Mouse (Mus musculus): Measurements from ENCODE around the gene Atp6v0b.
A peak's percentile ranks its signal among the peaks of the same experiment; 100 is the strongest.

The Atp6v0b gene

GRCm38 (mm10) chr4:117837271-117837670 lies 49.9 kb downstream of the Atp6v0b start:
- no peak for DNase-seq (ENCODE audit: low read depth, low spot score)

- peak; percentile 84 for DNase-seq (ENCODE audit: low read depth, low spot score)
Observed at GRCm38 (mm10) chr4:117836204-117836767, 50.8 kb downstream of the Atp6v0b start.

DNA sequence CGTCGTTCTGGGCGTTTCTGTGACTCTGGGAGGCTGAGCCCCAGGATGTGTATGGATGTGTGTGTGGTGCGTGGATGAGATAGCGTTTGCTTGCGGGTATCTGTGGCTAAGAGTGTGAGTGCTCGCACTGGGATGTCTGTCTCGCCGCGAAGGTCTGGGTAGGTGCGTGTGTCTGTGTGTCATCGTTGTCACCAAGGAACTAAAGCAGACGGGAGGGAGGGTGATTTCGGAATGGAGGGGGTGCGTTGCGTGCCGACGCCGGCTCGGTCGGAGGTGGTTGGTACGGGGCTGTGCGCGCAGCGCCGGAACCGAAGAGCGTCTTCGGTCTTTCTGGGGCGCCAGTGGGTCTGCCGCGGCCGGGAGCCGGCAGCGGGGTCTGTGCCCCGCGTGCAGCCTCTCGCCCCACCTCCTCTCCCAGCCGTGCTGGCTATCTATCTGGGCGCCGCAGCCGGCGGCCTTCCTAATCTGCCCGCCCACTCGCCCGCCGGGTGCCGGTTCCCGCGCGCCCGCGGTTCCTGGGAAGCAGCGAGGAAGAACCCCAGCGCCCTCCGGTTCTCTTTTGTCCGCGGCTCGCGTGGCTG lies 51.5 kb downstream of the Atp6v0b start:
- DNase-seq (ENCODE audit: low read depth, low spot score), result peak; percentile 52

- peak; percentile 43 for DNase-seq (ENCODE audit: low read depth, low spot score)
Observed at GRCm38 (mm10) chr4:117834845-117835530, 52.1 kb downstream of the Atp6v0b start.

- DNase-seq (ENCODE audit: low read depth, low spot score), result no peak
Observed at GRCm38 (mm10) chr4:117834457-117834844, 52.7 kb downstream of the Atp6v0b start, which contains the start of gene Slc6a9. Gene Slc6a9 (plus strand): TSS chr4:117834506.
